Mouse (Mus musculus) limb, embryonic 13.5 days (tissue): ENCODE results near the gene Btbd19. TPM values are rescaled to one million over a fixed set of nuclear protein-coding genes. Genes with fewer than 3 reads are reported as not detected.

ENCODE experiments used
- ATAC-seq: fragments of 200-750 bp; cut with Nextera tagmentation; 2 replicates; pipeline ENCODE4 v1.8.0; 2017; ENCODE audit warnings: low read depth, moderate number of reproducible peaks, moderate TSS enrichment; ENCODE audit not compliant: low FRiP score
- H3K27ac ChIP-seq: fragments of 300-500 bp; sonication (generic); 2 replicates; pipeline ENCODE4 v1.5.1; 2015; ENCODE audit warnings: inconsistent platforms, mild to moderate bottlenecking, moderate library complexity
- H3K27me3 ChIP-seq: fragments of 300-500 bp; sonication (generic); 2 replicates; pipeline ENCODE4 v1.6.1; 2015; ENCODE audit warnings: mild to moderate bottlenecking, inconsistent platforms
- H3K36me3 ChIP-seq: fragments of 300-500 bp; sonication (generic); 2 replicates; pipeline ENCODE4 v1.6.1; 2015; ENCODE audit warnings: inconsistent platforms, mild to moderate bottlenecking, moderate library complexity
- H3K4me1 ChIP-seq: fragments of 300-500 bp; sonication (generic); 2 replicates; pipeline ENCODE4 v1.6.1; 2015; ENCODE audit warnings: inconsistent platforms
- H3K4me2 ChIP-seq: fragments of 300-500 bp; sonication (generic); replicated peaks from 2 replicates; pipeline ENCODE4 v1.6.1; 2015; ENCODE audit warnings: inconsistent platforms, mild to moderate bottlenecking, moderate library complexity
- H3K4me3 ChIP-seq: fragments of 300-500 bp; sonication (generic); 2 replicates; pipeline ENCODE4 v1.5.1; 2015; ENCODE audit warnings: moderate library complexity, mild to moderate bottlenecking, inconsistent platforms
- H3K9ac ChIP-seq: fragments of 300-500 bp; sonication (generic); 2 replicates; pipeline ENCODE4 v1.6.1; 2015; ENCODE audit warnings: mild to moderate bottlenecking, inconsistent platforms
- H3K9me3 ChIP-seq: fragments of 300-500 bp; sonication (generic); 2 replicates; pipeline ENCODE4 v1.6.1; 2016; ENCODE audit warnings: inconsistent platforms
- WGBS: fragments of 180-500 bp; shearing (Covaris S2); methylation state at CpG from one replicate; pipeline ENCODE4 v1.1.7; 2015; 5-methylcytosine and 5-hydroxymethylcytosine counted together
- polyA plus RNA-seq: library from polyadenylated mRNA; unstranded; fragments of >200 nt; fragmentation: Nextera tagmentation; extraction: Ambion mirVana; gene quantifications from 2 replicates; pipeline ENCODE4 v1.2.1, GENCODE M21; 2015

The Btbd19 gene
- polyA plus RNA-seq, 1 experiment from 2014 or later: 5.2 TPM

DNA sequence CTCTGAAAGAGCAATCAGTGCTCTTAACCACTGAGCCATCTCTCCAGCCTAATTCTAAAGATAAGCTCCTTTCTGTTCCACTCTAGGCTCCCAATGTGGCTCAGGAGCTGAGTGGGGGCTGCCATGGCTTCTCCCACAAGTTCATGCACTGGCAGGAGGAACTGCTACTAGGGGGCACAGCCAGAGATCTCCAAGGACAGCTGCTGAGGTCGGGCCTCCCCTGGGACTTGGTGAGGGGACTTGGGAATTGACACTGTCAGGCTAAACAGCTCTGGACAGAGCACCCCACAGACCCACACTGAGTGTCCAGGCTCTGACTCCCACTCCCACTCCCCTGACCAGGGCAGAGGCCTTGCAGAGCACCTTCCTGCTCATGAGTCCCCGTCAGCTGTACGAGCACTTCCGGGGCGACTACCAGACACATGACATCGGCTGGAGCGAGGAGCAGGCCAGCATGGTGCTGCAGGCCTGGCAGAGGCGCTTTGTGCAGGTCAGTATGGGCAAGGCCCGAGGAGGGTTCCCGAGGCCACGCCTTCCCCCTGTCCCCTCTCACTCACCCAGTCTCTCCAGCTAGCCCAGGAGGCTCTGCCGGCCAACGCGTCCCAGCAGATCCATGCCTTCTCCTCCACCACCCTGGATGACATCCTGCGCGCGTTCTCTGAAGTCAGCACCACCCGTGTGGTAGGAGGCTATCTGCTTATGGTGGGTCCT is 17.6 kb downstream of the Btbd19 start:
- peaks cover 4% of the 10 kb centered on the region; the same call in 1 of the 2 replicates for H3K4me1 ChIP-seq
- 87% methylated on average over 18 of the region's 18 CpGs for WGBS
- H3K4me3 ChIP-seq: no peak overlapping the region
- H3K4me2 ChIP-seq: no peak overlapping the region
- H3K9me3 ChIP-seq: no peaks in the 10 kb centered on the region
- no peak overlapping the region for H3K9ac ChIP-seq
- H3K27ac ChIP-seq: no peak overlapping the region
- H3K27me3 ChIP-seq: no peaks in the 10 kb centered on the region
- H3K36me3 ChIP-seq: peaks cover 52% of the 10 kb centered on the region
- no peak for ATAC-seq

DNA sequence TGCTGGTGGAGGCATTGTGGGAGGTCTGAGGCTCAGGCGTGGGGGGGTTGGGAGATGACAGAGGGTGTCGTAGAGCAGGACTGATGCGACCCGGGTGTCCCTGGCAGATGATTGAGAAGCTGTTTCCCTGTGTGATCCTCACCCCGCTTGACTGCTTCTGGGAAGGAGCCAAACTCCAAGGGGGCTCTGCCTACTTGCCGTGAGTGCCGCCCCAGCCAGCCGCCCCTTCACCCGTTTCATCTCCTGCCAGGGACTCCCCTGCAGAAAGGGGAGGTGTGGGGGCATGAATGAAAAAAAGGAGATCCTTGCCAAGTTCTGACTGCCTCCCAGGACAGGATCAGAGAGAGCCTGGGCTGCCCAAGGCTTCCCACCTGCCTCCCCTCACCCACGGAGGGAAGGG is 20.4 kb downstream of the Btbd19 start:
- peaks cover 12% of the 10 kb centered on the region; the same call in 1 of the 2 replicates for H3K4me1 ChIP-seq
- no peak overlapping the region for H3K4me2 ChIP-seq
- WGBS: 62% methylated on average over 10 of the region's 10 CpGs
- H3K9me3 ChIP-seq: no peaks in the 10 kb centered on the region
- H3K27me3 ChIP-seq: no peaks in the 10 kb centered on the region
- no peak overlapping the region for H3K27ac ChIP-seq
- ATAC-seq: no peak
- H3K4me3 ChIP-seq: no peak overlapping the region
- H3K9ac ChIP-seq: no peak overlapping the region
- peaks cover 35% of the 10 kb centered on the region for H3K36me3 ChIP-seq

DNA sequence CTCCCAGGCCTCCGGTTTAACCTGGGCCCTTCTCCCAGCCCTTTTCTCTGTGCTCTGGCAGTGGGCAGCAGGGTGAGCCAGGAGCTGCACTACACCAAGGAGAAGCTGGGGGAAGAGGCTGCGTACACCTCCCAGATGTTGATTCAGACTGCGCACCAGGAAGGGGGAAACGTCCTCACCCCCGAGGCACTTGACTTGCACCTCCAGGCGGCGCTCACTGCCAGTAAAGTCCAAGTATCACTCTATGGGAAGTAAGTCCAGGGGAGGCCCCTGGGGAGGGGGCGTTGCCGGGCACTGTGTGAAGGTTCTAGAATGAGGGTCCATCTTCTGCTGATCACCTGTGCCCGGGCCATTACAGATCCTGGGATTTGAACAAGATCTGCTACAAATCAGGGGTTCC is 20.9 kb downstream of the Btbd19 start:
- WGBS: 84% methylated on average over 10 of the region's 10 CpGs
- Histone ChIP-seq H3K36me3 (peaks cover 30% of the 10 kb centered on the region), H3K9me3 (no peaks in the 10 kb centered on the region), H3K4me3 (no peak overlapping the region), H3K9ac (no peak overlapping the region), H3K27ac (no peak overlapping the region), H3K4me2 (no peak overlapping the region), H3K27me3 (no peaks in the 10 kb centered on the region), H3K4me1 (peaks cover 12% of the 10 kb centered on the region; the same call in 1 of the 2 replicates)
- ATAC-seq: no peak

DNA sequence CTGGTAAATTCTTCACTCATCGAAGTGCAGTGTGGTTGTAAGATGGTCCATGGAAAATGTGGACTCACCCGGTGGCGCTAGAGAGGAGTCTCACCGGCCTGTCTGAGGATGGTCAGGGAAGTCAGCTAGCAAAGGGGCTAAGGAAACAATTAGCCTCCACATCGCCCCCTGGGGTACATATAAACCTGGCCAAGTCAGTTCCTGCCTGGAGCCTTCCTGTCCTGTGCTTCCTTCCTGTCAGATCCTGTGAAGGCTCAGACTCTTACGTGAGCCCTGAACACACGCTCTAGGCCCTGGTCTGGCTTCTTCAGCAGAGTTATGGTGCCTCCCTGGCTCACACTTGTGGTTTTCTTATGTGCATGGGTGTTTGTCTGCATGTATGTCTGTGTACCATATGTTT is 24.3 kb downstream of the Btbd19 start:
- Histone ChIP-seq H3K9me3 (no peaks in the 10 kb centered on the region), H3K36me3 (peaks cover 10% of the 10 kb centered on the region), H3K27me3 (no peaks in the 10 kb centered on the region), H3K4me2 (no peak overlapping the region), H3K27ac (no peak overlapping the region; the same call in 1 of the 2 replicates), H3K9ac (no peak overlapping the region; the same call in 1 of the 2 replicates), H3K4me1 (peaks cover 38% of the 10 kb centered on the region), H3K4me3 (no peak overlapping the region)
- no peak for ATAC-seq
- WGBS: 35% methylated on average over 7 of the region's 7 CpGs

DNA sequence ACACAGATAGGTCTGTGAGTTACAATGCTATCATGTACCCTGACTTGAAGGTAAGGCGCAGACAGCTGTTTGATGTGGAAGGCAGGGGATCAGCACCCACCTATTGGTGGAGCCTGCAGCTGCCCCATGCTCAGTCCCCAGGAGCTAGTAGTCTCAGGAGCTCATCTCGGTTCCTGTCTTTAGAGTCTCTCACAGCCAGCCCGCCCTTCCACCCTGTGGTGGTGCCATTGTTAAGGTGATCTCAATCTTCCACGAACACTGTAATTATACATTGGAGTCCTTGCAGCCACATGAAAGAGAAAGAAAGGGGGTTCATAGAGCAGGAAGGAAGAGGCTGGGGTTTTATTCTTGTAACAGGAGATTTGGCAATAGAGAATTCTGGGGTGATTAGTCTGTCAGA is 25.5 kb downstream of the Btbd19 start:
- H3K9ac ChIP-seq: no peak overlapping the region
- 86% methylated on average over 4 of the region's 4 CpGs for WGBS
- ATAC-seq: no peak
- H3K4me1 ChIP-seq: peaks cover 43% of the 10 kb centered on the region
- H3K27me3 ChIP-seq: no peaks in the 10 kb centered on the region
- no peak overlapping the region for H3K4me2 ChIP-seq
- no peak overlapping the region for H3K27ac ChIP-seq
- H3K9me3 ChIP-seq: no peaks in the 10 kb centered on the region
- H3K4me3 ChIP-seq: no peak overlapping the region
- H3K36me3 ChIP-seq: 0 out of 2 replicates have a peak, but pooled peaks cover 3% of the 10 kb centered on the region

DNA sequence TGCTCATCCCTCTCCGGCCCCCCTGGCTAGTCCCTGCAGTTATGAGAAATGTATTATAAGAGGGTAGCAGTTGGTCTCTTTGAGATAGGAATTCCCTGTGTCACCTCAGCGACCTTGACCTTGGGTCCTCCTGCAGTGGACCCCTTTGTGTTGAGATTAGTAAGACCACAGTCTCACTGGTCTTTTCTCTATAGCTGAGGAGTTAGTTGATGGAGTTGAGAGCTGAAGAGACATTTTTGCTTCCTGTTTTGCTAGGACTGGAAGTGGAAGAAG is 26.8 kb downstream of the Btbd19 start:
- H3K27me3 ChIP-seq: no peaks in the 10 kb centered on the region
- H3K27ac ChIP-seq: 0 out of 2 replicates have a peak overlapping the region, but pooled peaks have one; percentile 15
- peaks cover 46% of the 10 kb centered on the region for H3K4me1 ChIP-seq
- H3K4me2 ChIP-seq: peak overlapping the region; percentile 94
- 0 out of 2 replicates have a peak overlapping the region, but pooled peaks have one; percentile 20 for H3K9ac ChIP-seq
- no peaks in the 10 kb centered on the region for H3K9me3 ChIP-seq
- no peak overlapping the region for H3K4me3 ChIP-seq
- ATAC-seq: no peak
- 64% methylated on average over 2 of the region's 2 CpGs for WGBS
- 0 out of 2 replicates have a peak, but pooled peaks cover 3% of the 10 kb centered on the region for H3K36me3 ChIP-seq

DNA sequence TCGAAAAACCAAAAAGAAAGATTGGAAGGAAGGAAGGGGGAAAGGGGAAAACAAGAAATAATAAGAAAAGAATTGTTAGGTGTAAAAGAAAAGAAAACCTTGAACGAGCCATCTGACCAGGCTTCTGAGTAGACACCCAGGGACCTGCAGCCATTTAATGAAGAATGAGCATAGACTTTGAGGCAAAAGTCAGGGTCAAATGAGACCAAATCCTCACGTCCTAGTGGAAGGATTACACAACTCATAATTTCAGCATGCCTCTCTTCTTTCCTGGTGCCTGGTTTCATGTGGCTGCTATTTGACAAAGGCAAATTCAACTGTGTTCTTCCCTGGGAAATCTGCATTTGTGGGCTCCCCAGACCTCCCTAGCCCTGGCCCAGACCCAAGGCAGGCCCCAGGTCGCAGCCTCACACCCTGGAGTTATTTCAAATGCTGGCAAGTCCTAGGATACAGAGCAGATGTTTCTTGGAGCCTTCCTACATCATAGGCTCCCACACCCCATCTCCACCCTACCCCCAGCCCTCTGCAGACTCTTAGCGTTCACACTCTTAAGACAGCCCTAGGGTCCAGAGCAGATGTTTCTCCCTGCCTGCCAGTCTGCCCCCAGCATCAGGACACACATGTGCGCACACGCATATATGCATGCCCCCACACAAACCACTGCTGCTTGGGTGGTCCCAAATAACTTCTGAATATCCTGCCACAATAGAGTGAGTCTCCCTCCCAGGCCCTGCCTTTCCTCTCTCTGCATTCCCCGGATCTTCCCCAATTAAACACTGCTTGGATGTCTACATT is 27.4 kb downstream of the Btbd19 start:
- no peaks in the 10 kb centered on the region for H3K9me3 ChIP-seq
- H3K4me2 ChIP-seq: peak overlapping the region; percentile 94
- H3K4me1 ChIP-seq: peaks cover 46% of the 10 kb centered on the region
- peak overlapping the region; percentile 64 for H3K4me3 ChIP-seq
- no peaks in the 10 kb centered on the region for H3K27me3 ChIP-seq
- 0 out of 2 replicates have a peak, but pooled peaks cover 3% of the 10 kb centered on the region for H3K36me3 ChIP-seq
- 0 out of 2 replicates have a peak overlapping the region, but pooled peaks have one; percentile 20 for H3K9ac ChIP-seq
- peak overlapping the region; percentile 39; the same call in 1 of the 2 replicates for H3K27ac ChIP-seq
- peak; percentile 43; the same call in 1 of the 2 replicates for ATAC-seq
- WGBS: 43% methylated on average over 8 of the region's 8 CpGs

DNA sequence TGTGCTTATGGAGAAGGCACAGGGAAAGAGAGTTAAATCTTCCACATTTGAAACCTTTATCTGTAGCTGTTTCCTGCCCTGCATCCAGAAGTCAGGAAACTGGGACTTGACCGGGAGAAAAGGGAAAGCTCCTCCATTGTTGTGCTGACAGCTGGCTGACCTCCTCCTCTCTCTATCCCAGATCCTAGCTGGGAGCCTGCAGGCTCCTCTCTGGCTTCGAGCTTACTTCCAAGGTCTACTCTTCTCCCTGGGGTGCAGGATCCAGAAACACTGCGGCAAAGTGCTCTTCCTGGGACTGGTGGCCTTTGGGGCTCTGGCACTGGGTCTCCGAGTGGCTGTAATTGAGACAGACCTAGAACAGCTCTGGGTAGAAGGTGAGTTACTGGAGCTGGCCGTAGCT is 28.9 kb downstream of the Btbd19 start:
- Histone ChIP-seq H3K27me3 (no peaks in the 10 kb centered on the region), H3K4me2 (peak overlapping the region; percentile 94), H3K27ac (peak overlapping the region; percentile 70; the same call in 1 of the 2 replicates), H3K36me3 (0 out of 2 replicates have a peak, but pooled peaks cover 3% of the 10 kb centered on the region), H3K4me1 (peaks cover 43% of the 10 kb centered on the region), H3K9ac (peak overlapping the region; percentile 73), H3K9me3 (no peaks in the 10 kb centered on the region), H3K4me3 (peak overlapping the region; percentile 64)
- 11% methylated on average over 5 of the region's 5 CpGs for WGBS
- ATAC-seq: no peak

DNA sequence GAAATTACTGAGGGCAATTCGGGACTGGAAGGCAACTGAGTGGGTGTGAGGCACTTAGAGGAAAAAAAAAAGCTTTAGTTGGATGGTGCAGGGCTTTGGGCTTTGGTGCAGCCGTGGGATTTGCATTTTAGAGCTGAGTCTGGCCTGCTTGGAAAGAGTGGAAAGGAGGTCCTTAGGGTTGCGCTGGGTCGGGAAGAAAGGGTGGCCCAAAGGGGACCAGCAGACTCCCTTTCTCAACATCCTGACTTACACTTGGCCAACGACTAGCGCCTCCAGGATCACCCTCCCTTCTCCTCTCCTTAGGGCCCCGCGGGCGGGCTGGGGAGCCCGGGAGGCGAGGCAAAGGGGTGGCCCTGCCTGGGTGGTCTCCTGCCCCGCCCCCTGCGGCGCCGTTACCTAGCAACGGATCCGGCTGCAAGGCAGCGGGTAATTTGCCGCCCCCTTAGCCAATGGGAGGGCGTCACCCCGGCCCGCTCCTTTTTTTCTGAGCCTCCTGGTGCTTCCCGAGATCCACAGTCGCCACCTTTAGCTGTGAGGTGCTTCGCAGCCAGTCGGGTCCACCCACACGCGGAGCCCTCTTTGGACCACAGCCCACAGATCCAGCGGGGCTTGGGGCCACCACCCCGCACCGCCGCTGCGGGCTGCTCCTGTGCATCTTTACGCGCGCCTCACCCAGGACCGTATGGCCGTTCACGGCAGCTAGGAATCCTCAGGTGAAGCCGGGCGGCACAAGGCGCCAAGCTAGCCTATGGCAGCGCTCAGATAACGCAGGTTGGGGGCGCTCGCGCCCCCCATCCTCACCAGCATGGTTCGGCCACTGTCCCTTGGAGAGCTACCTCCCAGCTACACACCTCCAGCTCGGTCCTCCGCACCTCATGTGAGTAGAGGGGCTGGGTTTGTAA is 29.7 kb downstream of the Btbd19 start, which contains the start of gene Ptch2:
Gene Ptch2 (plus strand): TSS at position 525 of the 902 bp plus-strand sequence.
- Histone ChIP-seq H3K4me2 (peak within 1 kb of the TSS; percentile 94), H3K4me3 (peak within 1 kb of the TSS; percentile 64), H3K9me3 (no peaks in the 10 kb centered on the region), H3K36me3 (0 out of 2 replicates have a peak, but pooled peaks cover 3% of the 10 kb centered on the region), H3K4me1 (peaks cover 38% of the 10 kb centered on the region), H3K27me3 (no peaks in the 10 kb centered on the region), H3K27ac (peak within 1 kb of the TSS; percentile 70), H3K9ac (peak within 1 kb of the TSS; percentile 73)
- under 1% methylated on average over 50 of the region's 50 CpGs for WGBS
- ATAC-seq: peak; percentile 86

DNA sequence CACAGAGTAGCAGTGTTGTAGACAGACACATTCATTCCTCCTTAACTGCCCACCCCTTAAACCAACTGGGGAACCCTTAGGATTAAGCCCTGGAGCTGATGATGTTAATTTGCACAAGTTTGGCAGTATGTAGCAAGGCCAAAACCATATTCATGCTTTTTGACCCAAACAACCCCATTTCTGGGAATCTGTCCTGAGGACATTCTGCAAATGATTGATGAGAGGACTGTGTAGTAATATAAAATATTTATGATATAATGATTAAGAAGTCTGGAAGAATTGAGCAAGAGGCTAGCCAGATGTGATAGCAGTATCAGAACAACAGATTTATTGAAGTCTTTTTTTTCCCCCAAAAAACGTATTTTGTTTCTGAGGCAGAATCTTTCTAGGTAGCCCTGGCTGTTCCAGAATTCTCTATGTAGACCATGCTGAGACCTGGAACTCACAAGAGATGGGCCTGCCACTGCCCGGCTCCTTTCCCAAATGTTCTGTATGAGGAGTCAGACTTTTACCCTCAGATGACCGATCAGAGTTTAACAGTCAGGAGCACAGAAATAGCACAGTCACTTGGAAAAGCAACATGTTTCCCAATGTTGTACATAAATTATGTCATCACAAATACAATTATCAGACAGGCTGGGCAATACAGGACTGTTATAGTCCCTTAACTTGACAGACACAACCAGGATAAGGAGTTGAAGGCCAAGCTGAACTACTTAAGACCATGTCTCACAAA is 30.7 kb downstream of the Btbd19 start:
- no peak overlapping the region for H3K9ac ChIP-seq
- no peak overlapping the region for H3K4me3 ChIP-seq
- ATAC-seq: no peak
- no peaks in the 10 kb centered on the region for H3K9me3 ChIP-seq
- no peaks in the 10 kb centered on the region for H3K36me3 ChIP-seq
- H3K27me3 ChIP-seq: no peaks in the 10 kb centered on the region
- H3K4me2 ChIP-seq: no peak overlapping the region
- H3K4me1 ChIP-seq: peaks cover 38% of the 10 kb centered on the region
- H3K27ac ChIP-seq: 0 out of 2 replicates have a peak overlapping the region, but pooled peaks have one; percentile 15
- 68% methylated on average over 3 of the region's 3 CpGs for WGBS

DNA sequence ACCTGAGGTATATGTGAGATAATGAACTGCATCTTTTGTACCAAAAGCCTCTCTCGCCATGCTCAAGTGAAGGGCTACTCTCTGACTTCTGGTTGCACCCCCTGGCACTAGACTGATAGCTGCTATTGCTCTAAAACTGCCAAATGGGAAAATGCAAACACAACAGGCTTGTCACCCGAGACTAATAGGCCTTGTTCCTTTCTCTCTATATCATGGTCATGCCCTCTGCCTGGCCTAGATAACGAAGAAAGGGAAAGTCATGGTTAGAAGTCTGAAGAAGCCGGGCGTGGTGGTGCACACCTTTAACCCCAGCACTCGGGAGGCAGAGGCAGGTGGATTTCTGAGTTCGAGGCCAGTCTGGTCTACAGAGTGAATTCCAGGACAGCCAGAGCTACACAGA is 34.9 kb downstream of the Btbd19 start:
- no peak overlapping the region for H3K4me2 ChIP-seq
- no peak overlapping the region for H3K4me3 ChIP-seq
- H3K9me3 ChIP-seq: no peaks in the 10 kb centered on the region
- H3K4me1 ChIP-seq: peaks cover 7% of the 10 kb centered on the region
- WGBS: 82% methylated on average over 7 of the region's 7 CpGs
- no peak overlapping the region for H3K9ac ChIP-seq
- no peak for ATAC-seq
- H3K27ac ChIP-seq: no peak overlapping the region; the same call in 1 of the 2 replicates
- H3K27me3 ChIP-seq: no peaks in the 10 kb centered on the region
- H3K36me3 ChIP-seq: peaks cover 16% of the 10 kb centered on the region
